Mouse (Mus musculus): Measurements from ENCODE around the gene Tmem63c.

DNA sequence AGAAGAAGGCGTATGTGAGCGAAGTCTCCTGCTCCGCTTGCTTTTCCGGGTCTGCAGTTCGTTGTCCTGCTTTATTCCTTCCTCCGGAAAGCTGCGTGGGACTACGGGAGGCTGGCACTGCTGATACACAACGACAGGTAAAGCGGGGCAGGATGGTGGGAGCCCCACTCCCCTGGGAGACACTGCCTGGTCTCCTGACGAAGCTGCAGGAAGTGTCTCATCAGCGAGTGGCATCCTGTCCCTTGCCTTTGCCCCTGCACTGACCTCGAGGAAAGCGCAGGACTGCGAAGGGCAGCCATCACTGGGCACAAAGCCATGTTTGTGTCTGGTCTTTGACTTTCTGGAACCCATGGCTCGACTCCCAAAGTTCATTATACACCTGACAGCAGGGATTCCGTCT, 35.9 kb downstream of the Tmem63c start:
- TF ChIP-seq CTCF (conservative IDR thresholded peaks at IDR 0.05; ENCODE audit: low read length) (no peak), POU5F1 (IDR thresholded peaks at IDR 0.05; ENCODE audit: borderline replicate concordance, low read length) (no peak)

All from E14TG2a.4 (cell line).